Mouse (Mus musculus) c-Kit-positive CD71-positive TER-119-positive erythroid progenitor cells, embryonic 14.5 days (primary cell): ENCODE measurements around the gene AI987944.
A peak's percentile ranks its signal among the peaks of the same experiment; 100 is the strongest.

Experiments used
- DNase-seq: peaks from one replicate; pipeline ENCODE4 v3.0.0-alpha.2; 2013; ENCODE audit warnings: low spot score

AI987944 gene

DNA sequence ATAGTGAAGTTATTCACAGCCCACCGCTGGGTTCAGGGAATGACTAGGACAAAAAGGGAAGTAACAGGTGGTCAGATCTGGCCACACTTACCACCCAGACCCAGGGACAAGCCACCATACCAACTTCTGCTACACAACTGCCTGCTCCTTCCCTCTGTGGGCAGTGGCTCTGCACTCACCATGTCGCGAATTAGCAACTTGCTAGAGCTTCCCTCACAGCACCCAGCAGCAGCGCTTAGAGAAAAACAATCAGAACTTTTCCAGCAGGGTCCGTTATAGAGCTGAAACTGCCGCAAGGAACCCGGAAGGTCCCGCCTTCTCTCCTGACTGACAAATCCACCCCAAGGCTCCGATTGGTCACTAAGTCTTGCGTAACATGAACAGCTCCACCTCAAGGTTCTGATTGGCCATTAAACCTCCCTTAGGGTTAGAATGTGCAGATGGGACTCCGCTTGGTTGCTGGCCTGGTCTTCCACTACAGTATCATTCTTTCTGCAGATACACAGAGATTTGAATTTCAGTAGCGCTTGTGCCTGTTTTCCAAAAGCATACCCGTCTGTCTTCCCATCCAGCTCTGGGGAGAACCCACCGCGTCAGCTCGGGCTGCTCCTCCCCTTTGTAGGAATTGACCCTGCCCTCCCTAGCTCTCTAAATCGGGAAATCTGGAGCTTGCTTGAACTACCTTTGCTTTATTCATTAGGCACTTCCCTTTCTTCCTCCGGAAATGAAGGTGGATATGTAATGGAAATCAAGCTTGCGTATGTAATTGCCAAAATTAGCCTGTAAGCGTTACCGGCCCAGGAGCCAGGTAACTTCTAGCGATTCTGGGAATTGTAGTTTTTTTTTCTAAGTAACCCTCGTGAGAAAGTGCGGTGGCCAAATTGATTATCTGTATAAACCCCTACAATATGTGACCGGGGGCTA, at the start of gene AI987944:
Gene AI987944 (minus strand): TSS at position 332 of the 924 bp plus-strand sequence.
- DNase-seq, result peak; percentile 87

DNA sequence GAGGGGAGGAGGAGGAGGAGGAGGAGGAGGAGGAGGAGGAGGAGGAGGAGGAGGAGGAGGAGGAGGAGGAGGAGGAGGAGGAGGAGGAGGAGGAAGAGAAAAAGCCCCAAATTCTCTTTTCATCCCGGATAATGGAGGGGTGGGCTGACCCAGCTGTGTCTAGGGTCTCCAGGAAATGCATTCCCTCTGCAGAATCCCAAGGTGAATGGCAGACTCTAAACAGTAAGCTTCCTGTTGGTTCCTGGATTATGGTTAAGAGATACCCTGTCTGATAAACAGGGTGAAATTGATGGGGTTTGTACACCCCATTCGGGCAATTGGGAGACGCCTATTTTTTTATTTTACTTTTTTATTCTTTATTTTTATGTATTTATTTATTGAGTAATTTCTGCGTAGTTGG, 951 bp upstream of the AI987944 start:
- no peak for DNase-seq
